Mouse (Mus musculus): ENCODE data around the gene Tmem164. TPM values are rescaled to one million over a fixed set of nuclear protein-coding genes. Genes with fewer than 3 reads are reported as not detected.

Tmem164 gene
- polyA plus RNA-seq, 1 experiment from 2014 or later = 21.4 TPM

GRCm38 (mm10) chrX:142724203-142724602, 43.0 kb downstream of the Tmem164 start:
- Histone ChIP-seq H3K9me3 (replicated peaks; ENCODE audit: control insufficient read depth, low read length, poor library complexity, severe bottlenecking) (no peaks in the 10 kb centered on the region), H3K4me1 (ENCODE audit: control insufficient read depth, insufficient read depth, low read length) (no peaks in the 10 kb centered on the region), H3K36me3 (ENCODE audit: control insufficient read depth, insufficient read depth, low read length) (no peaks in the 10 kb centered on the region), H3K27me3 (ENCODE audit: control insufficient read depth, insufficient read depth, low read depth, low read length) (no peaks in the 10 kb centered on the region; the same call in 1 of the 2 replicates), H3K4me2 (ENCODE audit: low read length) (no peak overlapping the region), H3K9ac (ENCODE audit: low read depth, low read length) (no peak overlapping the region), H3K4me3 (ENCODE audit: low read depth, low read length) (no peak overlapping the region), H3K27ac (ENCODE audit: low read length) (no peak overlapping the region)
- WGBS = 76% methylated on average over 2 of the region's 2 CpGs
- no peak for ATAC-seq

DNA sequence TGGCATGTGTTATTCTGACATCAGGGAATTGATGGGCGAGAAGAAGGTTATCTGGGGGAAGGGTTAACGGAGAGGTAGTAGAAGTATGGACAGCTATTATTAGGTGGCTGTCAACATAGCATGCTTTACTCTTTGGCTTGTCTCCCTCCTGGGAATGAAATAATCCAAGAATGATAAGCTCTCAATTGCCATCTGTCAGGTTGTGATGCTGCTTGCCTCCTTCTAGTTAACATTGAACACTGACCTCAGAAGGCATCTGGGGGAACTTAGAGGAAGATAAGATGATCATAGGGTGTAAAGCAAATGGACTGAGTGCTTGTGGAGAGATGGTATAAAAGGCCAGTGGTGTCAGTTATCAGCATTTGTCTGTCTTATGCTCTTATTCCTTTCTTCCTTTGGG, 44.4 kb downstream of the Tmem164 start:
- H3K4me1 ChIP-seq (ENCODE audit: control insufficient read depth, insufficient read depth, low read length) = no peaks in the 10 kb centered on the region
- H3K27ac ChIP-seq (ENCODE audit: low read length) = no peak overlapping the region
- no peaks in the 10 kb centered on the region; the same call in 1 of the 2 replicates for H3K27me3 ChIP-seq (ENCODE audit: control insufficient read depth, insufficient read depth, low read depth, low read length)
- H3K4me2 ChIP-seq (ENCODE audit: low read length) = no peak overlapping the region
- WGBS = 70% methylated on average over 2 of the region's 2 CpGs
- H3K9me3 ChIP-seq (replicated peaks; ENCODE audit: control insufficient read depth, low read length, poor library complexity, severe bottlenecking) = no peaks in the 10 kb centered on the region
- H3K4me3 ChIP-seq (ENCODE audit: low read depth, low read length) = no peak overlapping the region
- no peak for ATAC-seq
- H3K36me3 ChIP-seq (ENCODE audit: control insufficient read depth, insufficient read depth, low read length) = no peaks in the 10 kb centered on the region
- no peak overlapping the region for H3K9ac ChIP-seq (ENCODE audit: low read depth, low read length)

DNA sequence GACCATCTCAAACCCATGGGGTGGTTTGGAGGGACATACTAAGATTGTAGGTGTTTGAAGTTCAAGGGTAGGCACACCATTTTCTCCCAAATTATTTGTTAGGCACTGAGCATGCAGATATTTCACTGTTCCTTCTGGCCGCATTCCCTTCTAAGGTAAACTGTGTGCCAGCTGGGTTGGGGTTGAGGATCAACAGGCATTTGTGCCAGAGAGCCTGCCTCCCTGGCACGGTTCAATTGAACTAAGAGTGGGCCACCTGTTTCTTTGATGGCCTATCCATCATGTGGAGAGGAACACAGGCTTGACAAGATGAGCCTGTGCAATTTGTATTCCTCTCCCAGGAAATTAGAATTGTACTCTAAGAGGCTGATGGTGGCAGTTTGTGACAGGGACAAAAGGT, 45.1 kb downstream of the Tmem164 start:
- Histone ChIP-seq H3K27me3 (ENCODE audit: control insufficient read depth, insufficient read depth, low read depth, low read length) (no peaks in the 10 kb centered on the region; the same call in none of the 2 replicates), H3K4me2 (ENCODE audit: low read length) (no peak overlapping the region), H3K9ac (ENCODE audit: low read depth, low read length) (no peak overlapping the region), H3K36me3 (ENCODE audit: control insufficient read depth, insufficient read depth, low read length) (no peaks in the 10 kb centered on the region), H3K4me1 (ENCODE audit: control insufficient read depth, insufficient read depth, low read length) (no peaks in the 10 kb centered on the region), H3K9me3 (replicated peaks; ENCODE audit: control insufficient read depth, low read length, poor library complexity, severe bottlenecking) (no peaks in the 10 kb centered on the region), H3K4me3 (ENCODE audit: low read depth, low read length) (no peak overlapping the region), H3K27ac (ENCODE audit: low read length) (no peak overlapping the region)
- ATAC-seq = no peak
- WGBS = 73% methylated on average over 2 of the region's 2 CpGs

GRCm38 (mm10) chrX:142727847-142728246, 46.6 kb downstream of the Tmem164 start:
- 41% methylated on average over 6 of the region's 6 CpGs for WGBS
- ATAC-seq = no peak
- Histone ChIP-seq H3K9me3 (replicated peaks; ENCODE audit: control insufficient read depth, low read length, poor library complexity, severe bottlenecking) (no peaks in the 10 kb centered on the region), H3K4me1 (ENCODE audit: control insufficient read depth, insufficient read depth, low read length) (no peaks in the 10 kb centered on the region), H3K9ac (ENCODE audit: low read depth, low read length) (no peak overlapping the region), H3K4me3 (ENCODE audit: low read depth, low read length) (no peak overlapping the region), H3K27me3 (ENCODE audit: control insufficient read depth, insufficient read depth, low read depth, low read length) (no peaks in the 10 kb centered on the region; the same call in none of the 2 replicates), H3K36me3 (ENCODE audit: control insufficient read depth, insufficient read depth, low read length) (no peaks in the 10 kb centered on the region), H3K4me2 (ENCODE audit: low read length) (no peak overlapping the region), H3K27ac (ENCODE audit: low read length) (no peak overlapping the region)

DNA sequence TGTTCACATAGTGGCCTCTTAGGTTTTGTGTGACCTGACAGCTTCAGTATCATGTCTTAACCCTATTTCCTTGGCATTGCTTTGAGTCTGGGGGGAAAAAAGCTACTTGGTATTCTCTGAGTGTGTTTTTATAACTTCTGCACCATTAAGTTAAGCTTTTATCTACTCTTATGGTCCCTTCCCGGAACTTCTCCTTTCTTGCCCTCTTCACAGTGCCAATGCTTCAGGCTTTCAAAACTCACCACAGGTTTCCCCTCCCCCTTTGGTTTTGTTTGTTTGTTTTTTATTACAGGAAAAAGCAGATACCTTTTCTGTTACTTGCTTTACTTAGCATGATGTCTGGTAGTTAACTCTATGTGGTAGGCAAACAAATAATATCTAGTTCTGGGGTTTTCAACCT, 47.8 kb downstream of the Tmem164 start:
- H3K4me2 ChIP-seq (ENCODE audit: low read length) = no peak overlapping the region
- no peaks in the 10 kb centered on the region for H3K9me3 ChIP-seq (replicated peaks; ENCODE audit: control insufficient read depth, low read length, poor library complexity, severe bottlenecking)
- H3K9ac ChIP-seq (ENCODE audit: low read depth, low read length) = no peak overlapping the region
- ATAC-seq = no peak
- H3K27ac ChIP-seq (ENCODE audit: low read length) = no peak overlapping the region
- WGBS = 80% methylated on average over 1 of the region's 1 CpGs
- H3K4me3 ChIP-seq (ENCODE audit: low read depth, low read length) = no peak overlapping the region
- H3K27me3 ChIP-seq (ENCODE audit: control insufficient read depth, insufficient read depth, low read depth, low read length) = no peaks in the 10 kb centered on the region; the same call in none of the 2 replicates
- no peaks in the 10 kb centered on the region for H3K4me1 ChIP-seq (ENCODE audit: control insufficient read depth, insufficient read depth, low read length)
- no peaks in the 10 kb centered on the region for H3K36me3 ChIP-seq (ENCODE audit: control insufficient read depth, insufficient read depth, low read length)

- Histone ChIP-seq H3K9me3 (replicated peaks; ENCODE audit: control insufficient read depth, low read length, poor library complexity, severe bottlenecking) (no peaks in the 10 kb centered on the region), H3K4me2 (ENCODE audit: low read length) (no peak overlapping the region), H3K9ac (ENCODE audit: low read depth, low read length) (no peak overlapping the region), H3K4me3 (ENCODE audit: low read depth, low read length) (no peak overlapping the region), H3K4me1 (ENCODE audit: control insufficient read depth, insufficient read depth, low read length) (no peaks in the 10 kb centered on the region), H3K36me3 (ENCODE audit: control insufficient read depth, insufficient read depth, low read length) (no peaks in the 10 kb centered on the region), H3K27ac (ENCODE audit: low read length) (no peak overlapping the region), H3K27me3 (ENCODE audit: control insufficient read depth, insufficient read depth, low read depth, low read length) (no peaks in the 10 kb centered on the region; the same call in none of the 2 replicates)
- WGBS = 77% methylated on average over 2 of the region's 2 CpGs
- no peak for ATAC-seq
These were observed 48.3 kb downstream of the Tmem164 start for GRCm38 (mm10) chrX:142729482-142729881.

GRCm38 (mm10) chrX:142737099-142737498, 55.9 kb downstream of the Tmem164 start:
- no peak overlapping the region for H3K4me2 ChIP-seq (ENCODE audit: low read length)
- no peaks in the 10 kb centered on the region; the same call in 1 of the 2 replicates for H3K27me3 ChIP-seq (ENCODE audit: control insufficient read depth, insufficient read depth, low read depth, low read length)
- no peak for ATAC-seq
- 91% methylated on average over 4 of the region's 4 CpGs for WGBS
- no peaks in the 10 kb centered on the region for H3K4me1 ChIP-seq (ENCODE audit: control insufficient read depth, insufficient read depth, low read length)
- H3K27ac ChIP-seq (ENCODE audit: low read length) = no peak overlapping the region
- no peak overlapping the region for H3K9ac ChIP-seq (ENCODE audit: low read depth, low read length)
- no peaks in the 10 kb centered on the region for H3K9me3 ChIP-seq (replicated peaks; ENCODE audit: control insufficient read depth, low read length, poor library complexity, severe bottlenecking)
- no peaks in the 10 kb centered on the region for H3K36me3 ChIP-seq (ENCODE audit: control insufficient read depth, insufficient read depth, low read length)
- no peak overlapping the region for H3K4me3 ChIP-seq (ENCODE audit: low read depth, low read length)

DNA sequence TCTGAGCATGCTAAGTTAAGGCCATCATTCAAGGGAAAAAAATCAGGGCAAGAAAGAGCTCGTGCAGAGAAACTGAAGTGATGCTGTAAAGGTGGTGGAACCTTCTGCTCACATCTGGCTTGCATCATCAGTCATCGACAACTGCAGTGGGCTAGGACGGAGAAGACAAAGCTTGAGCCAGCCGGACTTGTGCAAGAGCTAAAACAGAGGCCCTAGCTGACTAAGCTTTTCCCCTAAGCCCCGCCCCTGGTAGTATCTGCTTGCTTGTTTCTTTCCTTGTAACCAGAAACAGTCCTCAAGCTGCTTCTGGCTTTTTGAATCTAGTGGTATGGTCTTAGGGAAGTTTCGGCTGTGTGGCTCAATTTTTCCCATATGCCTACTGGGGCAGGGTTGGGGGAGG, 56.5 kb downstream of the Tmem164 start:
- no peaks in the 10 kb centered on the region for H3K36me3 ChIP-seq (ENCODE audit: control insufficient read depth, insufficient read depth, low read length)
- H3K9ac ChIP-seq (ENCODE audit: low read depth, low read length) = no peak overlapping the region
- WGBS = 90% methylated on average over 6 of the region's 6 CpGs
- no peak for ATAC-seq
- H3K27me3 ChIP-seq (ENCODE audit: control insufficient read depth, insufficient read depth, low read depth, low read length) = no peaks in the 10 kb centered on the region; the same call in 1 of the 2 replicates
- no peak overlapping the region for H3K27ac ChIP-seq (ENCODE audit: low read length)
- H3K4me3 ChIP-seq (ENCODE audit: low read depth, low read length) = no peak overlapping the region
- no peak overlapping the region for H3K4me2 ChIP-seq (ENCODE audit: low read length)
- H3K4me1 ChIP-seq (ENCODE audit: control insufficient read depth, insufficient read depth, low read length) = no peaks in the 10 kb centered on the region
- H3K9me3 ChIP-seq (replicated peaks; ENCODE audit: control insufficient read depth, low read length, poor library complexity, severe bottlenecking) = no peaks in the 10 kb centered on the region

DNA sequence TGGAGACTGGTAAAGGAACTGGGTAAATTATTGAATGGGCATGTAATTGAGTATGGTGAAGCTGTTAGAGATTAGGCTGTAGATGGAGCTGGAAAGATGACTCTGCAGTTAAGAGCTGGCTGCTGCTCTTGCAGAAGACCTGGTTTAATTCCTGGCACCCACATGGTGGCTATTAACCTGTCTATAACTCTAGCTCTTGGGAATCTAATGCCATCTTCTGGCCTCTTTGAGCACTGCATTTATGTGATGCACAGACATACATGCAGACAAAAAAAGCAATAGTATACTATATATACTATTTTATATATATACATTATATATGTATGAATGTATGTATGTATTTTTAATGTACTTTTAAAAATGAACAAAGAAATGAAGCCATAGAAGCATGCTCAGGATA, 66.2 kb downstream of the Tmem164 start:
- Histone ChIP-seq H3K4me2 (ENCODE audit: low read length) (no peak overlapping the region), H3K36me3 (ENCODE audit: control insufficient read depth, insufficient read depth, low read length) (no peaks in the 10 kb centered on the region), H3K4me1 (ENCODE audit: control insufficient read depth, insufficient read depth, low read length) (no peaks in the 10 kb centered on the region), H3K9ac (ENCODE audit: low read depth, low read length) (no peak overlapping the region), H3K9me3 (replicated peaks; ENCODE audit: control insufficient read depth, low read length, poor library complexity, severe bottlenecking) (no peaks in the 10 kb centered on the region), H3K27me3 (ENCODE audit: control insufficient read depth, insufficient read depth, low read depth, low read length) (peaks cover 5% of the 10 kb centered on the region; the same call in 1 of the 2 replicates), H3K4me3 (ENCODE audit: low read depth, low read length) (no peak overlapping the region), H3K27ac (ENCODE audit: low read length) (no peak overlapping the region)
- ATAC-seq = no peak

Measured in midbrain, embryonic 16.5 days (tissue).